Comparison of ENCODE assay signal across 8 mouse cellular contexts in genomic region chr2:127444055-127444789, GRCm38 (mm10). TPM values are rescaled to one million over a fixed set of nuclear protein-coding genes. Genes with fewer than 3 reads are reported as not detected.
DNase-seq lines count a peak whose midpoint lies in the region; ATAC-seq lines count a peak whose summit lies in the region.

Gene Fahd2a (minus strand): TSS chr2:127444565.

- ATAC-seq in hindbrain, embryonic 16.5 days = peak; percentile 97

- H3K9ac ChIP-seq in hindbrain, embryonic 16.5 days (ENCODE audit: low read depth, low read length) = peak within 1 kb of the TSS; percentile 64

- peaks cover 11% of the 10 kb centered on the region for H3K4me1 ChIP-seq in hindbrain, embryonic 16.5 days (ENCODE audit: control insufficient read depth, insufficient read depth, low read depth, low read length)

- H3K4me3 ChIP-seq in hindbrain, embryonic 16.5 days (ENCODE audit: low read length) = peak within 1 kb of the TSS; percentile 57
- H3K4me3 ChIP-seq in macrophage (ENCODE audit: inconsistent target) = peak within 1 kb of the TSS; percentile 69

- no peaks in the 10 kb centered on the region for H3K27me3 ChIP-seq in hindbrain, embryonic 16.5 days (replicated peaks; ENCODE audit: control insufficient read depth, insufficient read depth, low read length)

- H3K79me2 ChIP-seq in macrophage (ENCODE audit: inconsistent target) = no peaks in the 10 kb centered on the region

- H3K36me3 ChIP-seq in hindbrain, embryonic 16.5 days (ENCODE audit: control insufficient read depth, insufficient read depth, low read length) = no peaks in the 10 kb centered on the region
- H3K36me3 ChIP-seq in macrophage (ENCODE audit: inconsistent target) = no peaks in the 10 kb centered on the region

- H3K4me2 ChIP-seq in hindbrain, embryonic 16.5 days (ENCODE audit: low read length) = peak within 1 kb of the TSS; percentile 71

- WGBS in hindbrain, embryonic 16.5 days = 3% methylated on average over 37 of the region's 37 CpGs
- 4% methylated on average over 35 of the region's 37 CpGs for WGBS in macrophage (ENCODE audit: missing documents)

- peak; percentile 92 for DNase-seq in T-cell, adult 2 months (ENCODE audit: low spot score)
- peak; percentile 80 to 88 for DNase-seq in cerebellum, postnatal 4 days (ENCODE audit: low spot score in 2 of 2)
- DNase-seq in gastrocnemius, adult 18-20 months (ENCODE audit: low spot score) = peak; percentile 88
- peak; percentile 91 to 92 for DNase-seq in left cerebral cortex, adult 18-20 months (ENCODE audit: low spot score in 2 of 2)
- peak; percentile 92 for DNase-seq in right cerebral cortex, adult 18-20 months
- DNase-seq in urinary bladder, postnatal 10 days (ENCODE audit: low spot score) = peak; percentile 36

- no peak within 1 kb of the TSS for H3K27ac ChIP-seq in hindbrain, embryonic 16.5 days (ENCODE audit: low read depth, low read length)
- peak within 1 kb of the TSS; percentile 13; the same call in 1 of the 2 replicates for H3K27ac ChIP-seq in macrophage

- H3K9me3 ChIP-seq in hindbrain, embryonic 16.5 days (ENCODE audit: control insufficient read depth, low read length) = no peaks in the 10 kb centered on the region

RNA-seq across cellular contexts. Expression of gene Fahd2a, which starts in this region (rescaled TPM):
- total RNA-seq in gastrocnemius, adult 18-20 months (2021) = 10 to 100 TPM; 22.0 to 22.8 TPM
- 31.4 and 32.9 TPM in 2 replicates for polyA plus RNA-seq in hindbrain, embryonic 16.5 days (2015; fragmentation: Nextera tagmentation; extraction: Ambion mirVana)
- 10 to 100 TPM; 18.3 to 19.4 TPM for total RNA-seq in left cerebral cortex, adult 18-20 months (2021)
- 10 to 100 TPM in 15 of 26 experiments, 1 to 10 TPM in 11; 1.5 to 25.2 (median 11.8) TPM for total RNA-seq in macrophage (2018; cell fraction: chromatin; rRNA removed)
- 10 to 100 TPM in 3 of 26 experiments, 1 to 10 TPM in 23; 5.5 to 11.5 (median 7.7) TPM for total RNA-seq in macrophage (2018; cell fraction: cytosol; rRNA removed)
- total RNA-seq in macrophage (2018; cell fraction: nucleus; rRNA removed) = 10 to 100 TPM in 12 of 26 experiments, 1 to 10 TPM in 14; 2.7 to 34.0 (median 9.1) TPM
- 4.1 to 11.8 TPM (median 9.2 TPM) in 3 replicates for polyA plus RNA-seq in macrophage (2018)

Comparison
In these comparisons a context has a peak if more than half of its experiments do, and no peak if none do; other contexts are left out.
1. DNase-seq: peak in every context shown above with its lines; median percentile 92 in T-cell, adult 2 months; 92 in right cerebral cortex, adult 18-20 months; 92 in left cerebral cortex, adult 18-20 months; 88 in gastrocnemius, adult 18-20 months; 84 in cerebellum, postnatal 4 days; 36 in urinary bladder, postnatal 10 days.